Mouse (Mus musculus) intestine, postnatal 0 days (tissue): ENCODE data around the gene Kif24. TPM values are rescaled to one million over a fixed set of nuclear protein-coding genes. Genes with fewer than 3 reads are reported as not detected.

ENCODE experiments used
- ATAC-seq: fragments of 200-750 bp; cut with Nextera tagmentation; 2 replicates; pipeline ENCODE4 v1.8.0; 2017; ENCODE audit warnings: mild to moderate bottlenecking, moderate TSS enrichment, moderate library complexity
- H3K27ac ChIP-seq: fragments of 300-500 bp; sonication (generic); 2 replicates; pipeline ENCODE4 v1.5.1; 2014; ENCODE audit warnings: mild to moderate bottlenecking, low read depth, low read length, moderate library complexity
- H3K27me3 ChIP-seq: fragments of 300-500 bp; sonication (generic); replicated peaks from 2 replicates; pipeline ENCODE4 v1.6.1; 2014; ENCODE audit warnings: low read length, mixed read lengths; ENCODE audit not compliant: control insufficient read depth, insufficient read depth
- H3K36me3 ChIP-seq: fragments of 300-500 bp; sonication (generic); 2 replicates; pipeline ENCODE4 v1.6.1; 2014; ENCODE audit warnings: mild to moderate bottlenecking, moderate library complexity; ENCODE audit not compliant: control insufficient read depth, insufficient read depth
- H3K4me1 ChIP-seq: fragments of 300-500 bp; sonication (generic); replicated peaks from 2 replicates; pipeline ENCODE4 v1.6.1; 2014; ENCODE audit warnings: antibody characterized with exemption, low read length, mixed read lengths; ENCODE audit not compliant: control insufficient read depth, insufficient read depth
- H3K4me2 ChIP-seq: fragments of 300-500 bp; sonication (generic); replicated peaks from 2 replicates; pipeline ENCODE4 v1.6.1; 2014; ENCODE audit warnings: low read depth, mild to moderate bottlenecking, moderate library complexity
- H3K4me3 ChIP-seq: fragments of 300-500 bp; sonication (generic); 2 replicates; pipeline ENCODE4 v1.5.1; 2014; ENCODE audit warnings: low read depth, low read length
- H3K9ac ChIP-seq: fragments of 300-500 bp; sonication (generic); 2 replicates; pipeline ENCODE4 v1.6.1; 2014; ENCODE audit warnings: mild to moderate bottlenecking, low read depth, low read length
- H3K9me3 ChIP-seq: fragments of 300-500 bp; sonication (generic); 2 replicates; pipeline ENCODE4 v1.6.1; 2016; ENCODE audit warnings: mixed run types; ENCODE audit not compliant: control insufficient read depth
- CTCF ChIP-seq: sonication (generic); IDR thresholded peaks from 2 replicates; pipeline ENCODE4 v1.5.1; 2016; ENCODE audit warnings: low read depth, mild to moderate bottlenecking, control low read depth, antibody characterized with exemption, moderate library complexity
- WGBS: fragments of 180-500 bp; shearing (Covaris S2); extraction: QIAGEN DNeasy Blood & Tissue Kit; methylation state at CpG from one replicate; pipeline ENCODE4 v1.1.7; 2014; 5-methylcytosine and 5-hydroxymethylcytosine counted together
- polyA plus RNA-seq: library from polyadenylated mRNA; unstranded; fragments of >200 nt; fragmentation: Nextera tagmentation; extraction: Ambion mirVana; gene quantifications from 2 replicates; pipeline ENCODE4 v1.2.1, GENCODE M21; 2015

The Kif24 gene
- polyA plus RNA-seq, 1 experiment from 2014 or later: 1.3 TPM

GRCm38 (mm10) chr4:41368198-41368597 is 96.5 kb downstream of the Kif24 start:
- H3K27me3 ChIP-seq: no peaks in the 10 kb centered on the region
- 85% methylated on average over 4 of the region's 4 CpGs for WGBS
- H3K4me2 ChIP-seq: no peak overlapping the region

GRCm38 (mm10) chr4:41361059-41361458 is 103.6 kb downstream of the Kif24 start:
- Histone ChIP-seq H3K4me2 (no peak overlapping the region), H3K4me3 (no peak overlapping the region), H3K9ac (no peak overlapping the region), H3K4me1 (no peaks in the 10 kb centered on the region), H3K36me3 (no peaks in the 10 kb centered on the region), H3K9me3 (no peaks in the 10 kb centered on the region), H3K27me3 (no peaks in the 10 kb centered on the region), H3K27ac (no peak overlapping the region)
- ATAC-seq: no peak
- no peak for TF ChIP-seq CTCF
- 92% methylated on average over 3 of the region's 3 CpGs for WGBS

More at GRCm38 (mm10) chr4:41368198-41368597, 96.5 kb downstream of the Kif24 start:
- Histone ChIP-seq H3K36me3 (peaks cover 33% of the 10 kb centered on the region), H3K27ac (no peak overlapping the region), H3K9me3 (no peaks in the 10 kb centered on the region), H3K4me3 (no peak overlapping the region), H3K4me1 (no peaks in the 10 kb centered on the region), H3K9ac (no peak overlapping the region)
- no peak for TF ChIP-seq CTCF
- no peak for ATAC-seq

GRCm38 (mm10) chr4:41359358-41359757 is 105.3 kb downstream of the Kif24 start:
- Histone ChIP-seq H3K4me2 (no peak overlapping the region), H3K36me3 (peaks cover 5% of the 10 kb centered on the region; the same call in 1 of the 2 replicates), H3K9ac (no peak overlapping the region), H3K9me3 (no peaks in the 10 kb centered on the region), H3K4me3 (no peak overlapping the region), H3K27me3 (no peaks in the 10 kb centered on the region), H3K4me1 (no peaks in the 10 kb centered on the region), H3K27ac (no peak overlapping the region)
- no peak for TF ChIP-seq CTCF
- no peak for ATAC-seq
- 76% methylated on average over 7 of the region's 7 CpGs for WGBS

- H3K4me1 ChIP-seq: no peaks in the 10 kb centered on the region
- H3K4me3 ChIP-seq: no peak overlapping the region
- H3K9me3 ChIP-seq: no peaks in the 10 kb centered on the region
- no peak for ATAC-seq
- WGBS: 79% methylated on average over 2 of the region's 2 CpGs
- H3K27me3 ChIP-seq: no peaks in the 10 kb centered on the region
- TF ChIP-seq CTCF: no peak
- peaks cover 5% of the 10 kb centered on the region; the same call in 1 of the 2 replicates for H3K36me3 ChIP-seq
- no peak overlapping the region for H3K4me2 ChIP-seq
- H3K27ac ChIP-seq: no peak overlapping the region
- no peak overlapping the region for H3K9ac ChIP-seq
Observed at GRCm38 (mm10) chr4:41358669-41359068, 106.0 kb downstream of the Kif24 start.

- no peaks in the 10 kb centered on the region for H3K4me1 ChIP-seq
- no peak overlapping the region for H3K4me3 ChIP-seq
- H3K9ac ChIP-seq: no peak overlapping the region
- H3K9me3 ChIP-seq: no peaks in the 10 kb centered on the region
- peaks cover 5% of the 10 kb centered on the region; the same call in 1 of the 2 replicates for H3K36me3 ChIP-seq
- no peak overlapping the region for H3K27ac ChIP-seq
- no peak overlapping the region for H3K4me2 ChIP-seq
- no peak for TF ChIP-seq CTCF
- WGBS: 88% methylated on average over 2 of the region's 2 CpGs
- no peak for ATAC-seq
- H3K27me3 ChIP-seq: no peaks in the 10 kb centered on the region
Observed at GRCm38 (mm10) chr4:41357154-41357553, 107.5 kb downstream of the Kif24 start.

GRCm38 (mm10) chr4:41353265-41353664 is 111.4 kb downstream of the Kif24 start:
- Histone ChIP-seq H3K4me1 (no peaks in the 10 kb centered on the region), H3K27me3 (no peaks in the 10 kb centered on the region), H3K36me3 (peaks cover 5% of the 10 kb centered on the region; the same call in 1 of the 2 replicates), H3K4me2 (no peak overlapping the region), H3K27ac (no peak overlapping the region), H3K4me3 (no peak overlapping the region), H3K9me3 (no peaks in the 10 kb centered on the region), H3K9ac (no peak overlapping the region)
- 0 out of 2 replicates have a peak, but pooled peaks have one; percentile 13 for TF ChIP-seq CTCF
- no peak for ATAC-seq
- 83% methylated on average over 1 of the region's 1 CpGs for WGBS

- TF ChIP-seq CTCF: no peak
- Histone ChIP-seq H3K36me3 (peaks cover 5% of the 10 kb centered on the region; the same call in 1 of the 2 replicates), H3K4me2 (no peak overlapping the region), H3K4me1 (0 out of 2 replicates have a peak, but pooled peaks cover 2% of the 10 kb centered on the region), H3K9ac (no peak overlapping the region), H3K4me3 (no peak overlapping the region), H3K27me3 (no peaks in the 10 kb centered on the region), H3K9me3 (no peaks in the 10 kb centered on the region), H3K27ac (no peak overlapping the region)
- 83% methylated on average over 4 of the region's 4 CpGs for WGBS
- ATAC-seq: no peak
Observed at GRCm38 (mm10) chr4:41352758-41353157, 111.9 kb downstream of the Kif24 start.
